Mouse (Mus musculus) erythroblast, embryonic 14.5 days (primary cell): Measurements from ENCODE around the gene Gyg.

Source experiments
- GATA1 ChIP-seq: IDR thresholded peaks from 2 replicates; pipeline ENCODE4 v1.6.1; 2012; ENCODE audit warnings: low read length, inconsistent platforms, mixed read lengths
- TAL1 ChIP-seq: IDR thresholded peaks from 3 replicates; pipeline ENCODE4 v1.6.1; 2012; ENCODE audit warnings: low read length, inconsistent platforms, mixed read lengths

DNA sequence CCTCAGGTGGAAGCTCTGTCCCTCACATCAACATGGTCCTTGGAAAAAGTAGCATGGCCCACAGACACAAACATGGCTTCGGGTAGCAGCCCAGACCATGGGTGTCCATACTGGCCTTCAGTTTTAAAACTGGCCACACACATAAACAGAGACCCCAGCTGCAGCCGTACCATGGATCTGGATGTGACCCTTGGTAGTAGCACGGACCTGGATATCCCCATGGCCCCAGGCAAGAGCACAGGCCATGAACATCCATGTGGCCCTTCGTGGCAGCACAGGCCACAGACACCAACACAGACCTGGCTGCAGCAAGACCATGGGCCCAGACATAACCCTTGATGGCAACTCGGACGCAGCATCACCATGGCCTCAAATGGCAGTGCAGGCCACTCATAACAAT is 17.3 kb upstream of the Gyg start:
- no peak for TF ChIP-seq GATA1
- TF ChIP-seq TAL1 = no peak
